Mouse (Mus musculus): Measurements from ENCODE around the gene Gm21256. TPM values are rescaled to one million over a fixed set of nuclear protein-coding genes. Genes with fewer than 3 reads are reported as not detected.

Gm21256 gene
- total RNA-seq (2023; ENCODE audit: inconsistent age) = not detected in 4 replicates

GRCm38 (mm10) chrY:47450660-47451059 lies at the start of gene Gm21256:
Gene Gm21256, plus strand, starts transcription at chrY:47450960.

Other genes with a start within 250 kb of the Gm21256 start
- not detected in 4 replicates for gene Gm21170, start 240.1 kb downstream of the Gm21256 start, total RNA-seq (2023; ENCODE audit: inconsistent age)

Measured in B cell, adult (primary cell).